Mouse (Mus musculus) c-Kit-positive CD71-positive TER-119-positive erythroid progenitor cells, embryonic 14.5 days (primary cell): ENCODE data around the gene Spsb2.
"Not testable (repeated sequence)": the region's sequence is repeated elsewhere in the genome, so short reads cannot be mapped to it uniquely, and the experiment has no call there.

Experiments
- DNase-seq: peaks from one replicate; pipeline ENCODE4 v3.0.0-alpha.2; 2013; ENCODE audit warnings: low spot score

Spsb2 gene

DNA sequence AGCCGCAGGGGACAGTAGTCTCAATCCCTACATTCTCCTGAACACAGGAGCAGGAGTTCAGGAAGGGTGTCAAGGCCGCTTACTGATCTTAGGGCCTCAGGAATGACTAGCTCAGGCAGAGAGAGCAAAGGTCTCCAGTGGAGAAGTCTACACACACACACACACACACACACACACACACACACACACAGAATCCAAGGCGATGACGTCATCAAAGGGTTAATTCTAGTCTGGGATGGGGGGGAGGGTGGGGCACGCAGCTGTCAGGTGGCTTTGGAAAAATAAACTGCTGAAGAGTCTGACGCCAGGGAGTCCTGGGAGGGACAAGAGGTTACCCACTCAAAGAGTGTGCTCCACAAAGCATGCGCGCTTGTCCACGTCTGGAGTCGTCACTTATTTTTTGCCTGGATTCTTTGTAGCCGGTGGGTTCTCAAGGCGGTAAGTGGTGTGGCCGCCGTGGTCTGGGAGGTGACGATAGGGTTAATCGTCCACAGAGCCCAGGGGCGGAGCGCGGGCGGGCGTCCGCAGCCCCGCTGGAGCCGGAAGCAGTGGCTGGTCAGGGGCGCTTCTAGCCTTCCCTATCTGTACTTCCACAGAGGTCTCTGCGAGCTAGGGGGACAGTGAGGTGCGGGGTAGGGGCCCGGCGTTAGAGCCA lies at the start of gene Spsb2:
TSS of gene Spsb2 (plus strand) at position 304 of the 655 bp plus-strand sequence.
- no peak for DNase-seq

DNA sequence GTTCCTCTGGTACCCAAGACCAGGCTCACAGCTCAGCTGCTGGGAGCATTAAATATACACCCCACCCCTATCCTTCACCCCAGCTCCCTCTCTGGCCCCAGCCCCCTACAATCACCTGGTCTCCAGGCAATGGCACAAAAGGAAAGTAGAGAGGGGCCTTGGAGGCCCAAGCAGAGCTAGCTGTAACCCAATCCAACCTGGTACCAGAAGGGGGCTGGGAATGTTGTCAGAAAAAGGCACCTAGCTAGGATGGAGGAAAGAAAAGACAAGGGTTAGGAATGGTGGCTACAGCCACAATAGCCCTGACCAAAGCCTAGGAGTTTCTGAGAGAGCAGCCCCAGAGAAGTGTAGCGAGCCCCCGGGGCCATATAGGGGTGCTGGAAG lies 49.6 kb upstream of the Spsb2 start:
- DNase-seq = no peak

DNA sequence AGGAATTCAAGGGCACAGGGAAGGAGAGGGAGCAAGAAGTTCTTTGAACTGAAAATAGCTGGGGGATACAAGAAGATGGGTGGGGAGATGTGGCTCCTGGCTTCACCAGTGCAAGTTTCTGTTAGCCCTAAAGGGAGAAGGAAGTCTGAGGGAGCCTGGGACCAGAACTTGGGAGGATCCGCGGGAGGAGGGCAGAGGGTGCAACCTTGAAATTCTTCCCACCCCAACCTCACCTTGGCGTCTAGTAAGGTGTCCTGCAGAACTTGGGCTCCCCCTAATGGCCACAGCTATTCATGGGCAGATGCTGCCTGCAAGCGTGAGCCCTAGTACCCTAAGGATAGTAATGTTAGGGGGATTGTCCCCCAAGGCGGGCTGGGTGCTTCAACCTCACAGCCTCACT lies 49.2 kb upstream of the Spsb2 start:
- DNase-seq = peak; percentile 65

DNA sequence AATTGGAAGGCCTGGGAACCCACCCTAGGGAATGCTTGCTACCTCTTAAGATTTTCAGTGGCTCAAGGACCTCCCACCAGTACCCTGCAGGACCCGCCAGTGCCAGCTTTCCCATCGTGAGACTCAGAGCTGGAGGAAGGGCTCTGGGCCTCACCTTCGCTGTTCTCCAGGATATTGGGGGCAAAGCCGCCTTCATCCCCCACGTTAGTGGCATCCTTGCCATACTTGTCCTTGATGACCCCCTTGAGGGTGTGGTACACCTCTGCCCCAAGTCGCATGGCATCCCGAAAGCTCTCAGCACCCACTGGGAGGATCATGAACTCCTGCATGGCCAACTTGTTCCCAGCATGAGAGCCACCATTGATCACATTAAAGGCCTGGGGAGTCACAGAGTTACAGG lies 42.5 kb upstream of the Spsb2 start:
- DNase-seq = no peak

DNA sequence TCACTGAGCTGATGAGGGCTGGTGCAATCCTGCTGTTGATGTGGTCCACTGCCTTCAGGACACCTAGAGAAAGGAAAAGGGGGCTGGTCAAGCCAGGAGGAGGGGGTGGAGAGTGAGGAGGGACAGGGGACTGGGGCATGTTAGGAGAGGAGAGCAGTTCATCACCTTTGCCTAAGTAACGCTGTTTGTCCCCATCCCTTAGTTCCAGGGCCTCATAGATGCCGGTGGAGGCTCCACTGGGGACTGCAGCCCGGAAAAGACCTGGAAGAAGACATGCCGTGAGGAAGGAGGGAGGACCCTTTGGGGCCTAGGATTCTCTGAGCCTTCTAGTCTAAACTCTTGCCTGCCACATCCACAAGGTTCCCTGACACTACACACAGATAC lies 40.9 kb upstream of the Spsb2 start:
- DNase-seq = no peak

DNA sequence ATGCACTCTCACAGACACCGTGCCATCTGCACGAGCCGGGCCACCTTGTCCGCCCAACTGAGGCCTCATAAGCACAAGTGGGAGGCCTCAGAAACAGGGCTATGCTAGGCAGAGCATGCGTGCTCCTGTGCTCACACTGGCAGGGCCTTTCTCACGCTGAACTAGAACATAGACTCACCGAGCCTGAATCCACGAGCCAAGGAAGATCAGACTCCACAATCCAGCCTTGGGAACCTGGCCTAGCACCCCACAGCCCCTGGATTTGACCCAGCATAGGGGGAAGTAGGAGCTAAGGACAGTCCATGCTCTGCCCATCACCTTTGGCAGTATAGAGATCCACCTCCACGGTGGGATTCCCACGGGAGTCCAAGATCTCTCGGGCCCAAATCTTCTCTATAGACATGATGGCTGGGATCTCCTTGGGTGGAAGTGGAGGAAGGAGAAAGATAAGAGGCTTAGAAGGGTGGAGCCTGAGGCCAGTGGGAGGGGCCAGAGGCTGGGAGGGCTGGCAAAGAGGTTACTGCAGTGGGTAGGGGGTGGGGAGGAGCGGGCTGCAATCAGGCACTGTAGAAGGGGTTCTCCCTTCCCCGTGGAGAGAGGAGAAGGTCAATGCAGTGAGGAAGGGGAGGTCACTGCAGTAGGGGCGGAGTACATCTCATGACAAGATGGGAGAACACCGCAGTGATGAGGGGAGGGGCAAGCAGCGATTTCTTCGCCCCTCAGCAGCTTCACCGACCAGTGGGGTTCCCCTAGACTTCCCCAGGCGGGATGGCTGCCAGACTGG lies 40.3 kb upstream of the Spsb2 start:
- DNase-seq = no peak

DNA sequence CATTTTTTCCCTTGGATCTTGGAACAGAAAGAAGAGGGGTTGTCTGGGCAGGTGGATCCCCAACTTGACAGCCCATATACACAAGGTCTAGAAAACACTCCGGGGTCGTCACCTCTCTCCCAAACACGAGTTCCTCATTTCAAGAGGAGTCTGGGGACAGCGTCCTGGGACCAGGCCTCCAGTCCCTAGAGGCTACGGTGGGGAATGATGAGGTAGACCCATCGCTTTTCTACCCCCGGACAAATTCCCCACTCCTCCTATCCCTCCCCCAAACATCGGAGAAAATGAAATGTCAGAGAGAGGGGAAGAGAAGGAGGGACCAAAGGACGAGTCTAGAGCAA lies 39.8 kb upstream of the Spsb2 start:
- no peak for DNase-seq

DNA sequence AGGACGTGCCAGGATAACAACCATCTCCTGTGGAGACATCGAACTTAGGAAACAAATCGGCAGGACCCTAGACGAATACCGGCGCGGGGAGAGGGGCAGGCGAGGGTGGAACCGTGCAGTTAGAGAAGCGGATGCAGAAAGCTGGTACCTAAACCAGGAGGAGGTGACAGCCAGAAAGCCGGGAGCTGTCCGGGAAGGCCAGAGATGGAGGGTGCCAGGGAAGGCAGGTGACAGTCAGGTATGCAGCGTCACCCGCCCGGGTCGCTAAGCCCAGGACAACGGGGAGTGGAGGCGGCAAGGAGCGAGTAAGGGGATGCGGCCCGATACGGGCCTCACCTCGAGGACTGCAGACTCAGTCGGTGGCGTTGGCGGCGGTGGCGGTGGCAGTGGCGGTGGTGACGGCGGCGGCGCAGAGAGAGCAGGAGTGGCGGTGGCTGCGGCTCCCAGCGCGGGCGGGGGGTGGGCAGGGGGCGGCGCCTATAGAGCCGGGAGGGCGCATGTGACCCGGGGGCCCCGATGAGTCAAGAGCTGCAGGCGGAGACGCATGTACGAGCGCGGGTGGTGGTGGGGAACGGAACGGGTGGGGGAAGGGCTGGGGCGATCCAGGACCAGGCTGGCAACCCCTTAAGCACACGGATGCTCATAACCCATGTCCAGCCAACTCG lies 39.2 kb upstream of the Spsb2 start, which contains the start of gene Eno2:
TSS of gene Eno2 (minus strand) at position 573 of the 665 bp plus-strand sequence.
- DNase-seq = no peak

DNA sequence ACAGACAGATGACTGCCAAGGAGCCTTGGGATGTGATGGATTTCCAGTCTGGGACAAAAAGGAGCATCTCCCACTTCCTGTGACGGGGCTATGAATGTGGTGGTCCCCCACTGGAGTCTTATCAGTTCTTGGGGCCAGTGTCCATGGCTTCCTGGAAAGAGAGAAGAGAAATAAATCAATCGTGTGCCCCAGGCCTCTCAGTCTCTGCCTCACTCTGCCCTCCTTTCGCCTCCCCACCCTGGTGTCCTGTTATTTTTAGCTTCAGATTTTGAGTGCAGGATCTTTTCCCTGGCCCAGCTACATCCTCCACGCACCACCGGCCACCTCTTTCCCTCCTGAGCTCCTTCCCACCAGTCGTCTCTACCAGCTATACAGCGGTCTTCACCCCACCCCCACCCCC lies 38.4 kb upstream of the Spsb2 start:
- DNase-seq = no peak

DNA sequence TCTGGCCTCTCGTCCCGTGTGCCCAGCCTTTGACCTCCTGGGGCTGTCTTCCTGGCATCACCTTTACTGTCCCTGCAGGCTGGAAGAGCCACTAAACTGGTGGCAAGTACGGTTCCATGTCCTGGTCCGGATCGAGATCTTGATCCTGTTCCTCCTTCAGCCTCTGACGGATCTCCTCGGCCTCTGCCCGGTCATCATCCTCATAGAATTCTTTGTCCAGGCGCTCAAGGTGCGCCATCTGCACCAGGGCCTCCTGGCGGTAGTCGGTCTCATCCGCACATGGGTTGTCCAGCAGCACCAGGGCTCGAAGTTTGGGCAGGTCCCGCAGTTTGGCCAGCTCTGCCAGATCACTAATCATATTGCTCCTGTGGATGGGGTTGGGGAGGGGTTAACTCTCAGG lies 38.0 kb upstream of the Spsb2 start:
- no peak for DNase-seq

DNA sequence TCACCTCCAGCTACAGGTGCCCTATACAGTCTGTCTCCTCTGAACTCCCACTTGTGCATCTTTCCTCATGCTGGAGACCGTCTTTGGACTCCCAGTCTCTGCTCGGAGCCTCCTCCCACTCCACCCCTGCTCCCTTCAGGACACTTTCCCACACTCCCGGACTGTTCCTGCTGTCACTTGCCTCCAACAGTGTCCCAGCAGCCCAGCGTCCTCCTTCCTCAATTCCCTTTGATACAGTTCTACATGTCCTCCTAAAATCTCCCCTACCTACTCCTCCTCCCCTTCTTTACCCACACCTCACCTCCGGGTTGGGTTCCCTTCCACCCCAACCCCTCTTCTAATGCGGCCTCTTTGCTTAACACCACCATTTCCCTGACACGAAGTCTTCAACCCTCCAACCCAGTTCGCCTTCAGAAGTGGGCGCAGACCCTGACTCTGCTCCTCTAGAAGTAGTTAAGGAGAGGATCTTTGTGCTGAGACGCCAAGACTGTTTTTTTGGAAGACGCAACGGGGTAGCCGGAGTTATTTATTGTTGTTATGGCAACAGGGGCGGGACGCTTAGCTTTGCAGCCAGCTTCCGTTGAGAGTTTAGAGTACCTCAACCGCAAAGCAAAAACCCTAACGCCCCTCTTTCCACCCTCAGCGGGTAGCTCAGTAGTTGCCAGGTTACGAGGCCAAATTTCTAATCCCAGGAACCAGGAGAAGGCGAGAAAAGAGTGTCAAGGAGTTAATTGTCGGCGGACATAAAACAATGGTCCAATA lies 29.1 kb upstream of the Spsb2 start, which contains the start of gene Lrrc23:
TSS of gene Lrrc23 (minus strand) at position 506 of the 762 bp plus-strand sequence.
- no peak for DNase-seq

DNA sequence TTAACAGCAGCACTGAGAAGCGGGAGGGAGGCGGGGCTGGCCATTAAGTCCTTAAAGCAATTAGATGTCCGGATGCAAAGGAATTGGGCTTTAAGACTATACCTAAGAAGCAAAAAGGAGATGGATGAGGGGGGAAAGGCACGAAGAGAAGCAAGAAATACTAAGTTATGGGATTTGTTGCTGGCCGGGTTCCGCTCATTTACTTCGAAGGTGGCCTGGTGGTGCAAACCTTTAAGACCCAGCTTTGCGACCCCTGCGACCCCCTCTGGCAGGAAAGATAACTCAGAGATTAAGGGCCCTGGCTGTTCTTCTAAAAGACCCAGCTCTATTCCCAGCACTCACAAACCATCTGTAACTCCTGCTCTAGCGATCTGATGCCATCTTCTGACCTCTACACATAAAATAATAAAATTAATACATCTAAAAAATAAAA lies 28.5 kb upstream of the Spsb2 start:
- no peak for DNase-seq

DNA sequence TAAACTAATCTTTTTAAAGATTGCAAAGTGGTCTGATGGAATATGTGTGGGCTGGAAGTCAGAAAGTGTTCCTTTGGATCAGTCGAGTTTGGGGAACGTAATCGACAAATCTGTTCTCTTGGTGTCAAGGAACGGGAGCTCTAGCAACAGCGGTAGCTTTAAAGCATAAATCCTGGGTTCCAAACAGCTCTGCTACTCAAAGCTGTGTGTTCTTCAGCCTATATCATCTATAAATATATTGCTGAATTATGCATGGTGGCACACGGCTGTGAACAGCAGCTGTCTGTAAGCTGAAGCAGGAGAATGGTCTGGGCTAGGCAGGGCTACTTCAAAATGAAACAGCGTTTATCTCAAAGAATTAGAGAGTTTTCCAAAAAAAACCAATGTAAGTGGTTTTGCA lies 27.5 kb upstream of the Spsb2 start:
- no peak for DNase-seq

DNA sequence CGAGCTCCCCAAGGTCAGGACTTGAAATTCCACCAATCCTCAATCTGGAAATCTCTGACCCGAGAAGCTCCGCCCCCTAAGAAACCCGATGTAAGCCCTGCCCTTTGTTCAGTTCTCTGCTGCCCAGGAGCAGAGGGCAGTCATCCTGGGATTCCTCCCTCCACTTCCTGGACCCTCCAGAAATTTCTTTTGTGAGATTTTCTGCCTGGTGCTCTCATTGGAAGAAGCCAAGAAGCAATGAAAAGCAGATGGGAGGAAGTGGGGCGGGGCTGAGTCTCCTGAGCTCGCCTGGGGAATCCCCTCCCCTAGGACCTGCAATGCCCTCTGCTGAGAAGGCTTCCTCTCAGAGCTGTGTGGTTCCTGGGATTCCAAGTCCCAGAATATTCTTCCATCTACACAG lies 26.0 kb upstream of the Spsb2 start:
- no peak for DNase-seq

DNA sequence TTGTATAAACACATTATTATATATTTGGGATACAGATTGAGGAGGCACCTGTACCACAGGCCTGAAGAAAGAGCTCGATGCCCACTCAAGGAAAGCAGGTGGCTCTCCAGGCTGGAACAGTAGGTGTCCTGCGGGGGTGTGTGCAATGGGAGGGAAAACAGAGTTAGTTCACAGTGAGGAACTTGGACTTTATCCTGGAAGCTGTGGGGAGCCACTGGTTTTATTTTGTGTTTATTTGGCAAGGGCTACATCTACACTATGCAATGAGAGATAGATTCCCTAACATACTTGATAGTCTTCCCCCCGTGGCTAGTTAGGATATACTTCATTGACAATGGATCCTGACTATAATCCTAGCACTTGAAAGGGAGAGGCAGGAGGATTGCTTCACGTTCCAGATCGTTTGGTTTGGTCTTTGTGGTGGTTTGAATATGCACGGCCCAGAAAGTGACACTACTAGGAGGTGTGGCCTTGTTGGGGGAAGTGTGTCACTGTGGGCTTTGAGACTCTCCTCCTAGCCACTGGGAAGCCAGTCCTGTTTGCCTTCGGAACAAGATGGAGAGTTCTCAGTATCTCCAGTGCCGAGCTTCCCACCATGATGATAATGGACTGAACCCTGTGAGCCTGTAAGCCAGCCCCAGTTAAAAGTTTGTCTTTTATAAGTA lies 21.6 kb upstream of the Spsb2 start:
- DNase-seq = no peak

DNA sequence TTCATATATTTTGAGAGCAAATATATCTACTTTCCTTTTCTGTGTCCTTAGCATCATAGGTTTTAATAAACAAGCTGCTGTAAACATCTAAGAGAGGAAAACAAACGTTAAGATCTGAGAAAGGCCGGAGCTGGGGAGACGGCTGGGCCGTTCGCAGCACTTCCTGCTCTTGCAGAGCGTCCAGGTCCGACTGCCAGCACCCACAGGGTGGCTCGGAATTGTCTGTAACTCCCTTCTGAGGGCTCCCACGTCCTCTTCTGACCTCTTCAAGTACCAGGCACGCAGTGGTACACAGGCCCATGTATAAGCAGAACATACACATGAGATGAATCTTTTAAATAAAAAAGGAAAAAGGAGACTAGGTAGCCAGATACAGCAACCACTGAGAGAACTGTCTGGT lies 20.7 kb upstream of the Spsb2 start:
- DNase-seq = no peak

DNA sequence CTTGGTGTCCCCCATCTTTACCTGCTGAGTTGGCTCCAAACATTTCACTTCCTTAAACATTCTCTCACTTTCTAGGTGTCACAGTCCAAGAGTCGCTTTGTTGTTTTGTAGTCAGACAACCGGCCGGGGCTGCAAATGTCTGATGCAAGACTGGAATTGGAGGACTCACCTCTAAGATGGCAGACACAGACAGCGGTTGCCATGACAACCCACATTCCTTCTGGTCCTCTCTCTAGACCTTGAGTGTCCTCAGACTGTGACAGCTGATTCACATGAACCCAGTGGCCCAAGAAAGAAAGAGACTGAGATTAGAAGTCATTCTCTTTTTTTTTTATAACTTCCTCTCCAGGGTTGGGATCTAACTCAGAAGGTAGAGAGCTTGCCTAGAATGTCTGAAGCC lies 18.9 kb upstream of the Spsb2 start:
- no peak for DNase-seq

DNA sequence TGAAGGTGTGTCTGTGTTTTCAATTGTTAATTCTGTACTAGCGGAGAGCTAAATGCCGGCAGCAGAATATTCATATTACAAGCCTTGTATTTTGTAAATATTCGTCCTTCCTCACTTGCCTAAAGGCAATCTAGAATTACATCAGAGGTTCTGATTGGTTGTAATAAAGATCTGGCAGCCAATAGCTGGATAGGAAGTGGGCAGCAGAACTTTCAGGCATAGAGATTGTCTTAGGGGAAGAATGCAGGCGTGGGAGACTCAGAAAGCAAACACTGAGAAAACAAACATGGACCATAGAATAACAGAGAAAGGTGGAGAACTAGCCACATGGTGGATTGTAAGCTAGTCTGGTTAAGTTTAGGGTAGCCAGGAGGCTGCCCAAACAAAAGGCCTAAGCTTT lies 18.3 kb upstream of the Spsb2 start:
- no peak for DNase-seq

DNA sequence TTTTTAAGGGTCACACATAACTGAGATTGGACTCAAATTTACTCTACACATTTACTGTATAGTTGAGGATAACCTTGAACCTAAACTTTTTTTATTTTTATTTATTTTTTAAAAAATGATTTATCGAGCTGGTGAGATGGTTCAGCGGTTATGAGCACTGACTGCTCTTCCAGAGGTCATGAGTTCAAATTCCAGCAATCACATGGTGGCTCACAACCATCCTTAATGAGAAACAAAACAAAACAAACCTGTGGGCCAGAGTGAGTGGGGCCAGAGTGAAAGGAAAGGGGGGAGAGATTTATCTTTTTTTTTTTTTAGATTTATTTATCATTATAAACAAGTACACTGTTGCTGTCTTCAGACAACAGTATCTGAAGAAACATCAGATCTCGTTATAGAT lies 16.6 kb upstream of the Spsb2 start:
- DNase-seq = no peak

DNA sequence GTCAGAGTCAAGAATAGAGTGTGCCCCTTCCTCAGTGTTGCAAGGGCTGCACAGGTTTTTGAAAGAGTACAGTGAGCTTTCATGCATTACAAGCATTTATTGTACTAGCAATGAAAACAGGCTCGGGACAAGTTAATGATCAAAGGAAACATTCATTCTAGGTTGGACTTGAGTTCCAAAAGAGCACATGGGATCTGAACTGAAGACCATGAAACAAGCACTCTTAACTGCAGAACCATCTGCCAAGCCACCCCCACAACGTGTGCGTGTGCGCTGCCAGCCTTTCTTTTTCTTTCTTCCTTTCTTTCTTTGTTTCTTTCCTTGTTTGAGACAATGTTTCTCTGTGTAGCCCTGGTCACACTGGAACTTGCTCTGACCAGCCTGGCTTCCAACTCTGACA lies 12.7 kb upstream of the Spsb2 start:
- no peak for DNase-seq

DNA sequence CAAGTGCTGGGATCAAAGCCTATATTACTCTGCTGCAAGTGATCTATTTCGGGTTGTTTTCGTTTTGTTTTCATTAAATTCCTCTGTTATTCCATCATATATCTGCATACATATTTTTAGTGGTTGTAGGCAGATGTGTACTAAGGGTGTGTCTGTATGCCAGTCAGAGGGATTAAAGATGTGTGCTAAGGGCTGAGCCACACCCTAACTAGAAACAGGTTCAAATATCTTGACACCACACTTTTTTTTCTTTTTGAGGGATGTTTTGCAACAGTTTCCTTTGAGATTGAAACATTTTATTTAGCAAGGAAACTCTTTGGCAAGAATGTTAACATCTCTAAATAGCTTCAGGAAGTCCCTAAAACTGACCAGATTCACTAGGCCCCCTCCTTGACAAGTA lies 12.3 kb upstream of the Spsb2 start:
- no peak for DNase-seq

DNA sequence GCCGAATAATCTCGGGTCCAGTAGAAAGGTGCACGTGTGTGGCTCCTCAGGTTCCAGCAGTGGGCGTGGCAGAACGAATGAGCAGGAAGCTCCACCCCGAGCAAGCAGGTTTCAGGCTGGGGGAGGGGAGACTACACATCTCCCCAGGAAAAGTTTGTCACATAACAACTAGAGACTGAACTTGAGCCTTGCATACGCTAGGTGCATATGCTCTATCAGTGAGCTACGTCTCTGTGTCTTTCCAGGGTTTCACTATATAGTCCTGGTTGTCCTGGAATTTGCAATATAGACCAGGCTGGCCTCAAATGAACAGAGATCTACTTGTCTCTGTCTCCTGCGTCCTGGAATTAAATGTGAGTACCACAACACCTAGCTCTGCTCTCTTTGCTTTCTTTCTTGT lies 6.1 kb upstream of the Spsb2 start:
- DNase-seq = not testable (repeated sequence)
